Mouse (Mus musculus): ENCODE data around the gene Cdk8. TPM values are rescaled to one million over a fixed set of nuclear protein-coding genes. Genes with fewer than 3 reads are reported as not detected.

The Cdk8 gene
- total RNA-seq, 4 experiments from 2014 or later, result 13.7 to 18.6 (median 16.9) TPM

GRCm38 (mm10) chr5:146281241-146281818, 50.3 kb downstream of the Cdk8 start:
- DNase-seq (ENCODE audit: low spot score), result no peak

- DNase-seq (ENCODE audit: low spot score), result no peak
Observed at GRCm38 (mm10) chr5:146281884-146282579, 51.0 kb downstream of the Cdk8 start.

DNA sequence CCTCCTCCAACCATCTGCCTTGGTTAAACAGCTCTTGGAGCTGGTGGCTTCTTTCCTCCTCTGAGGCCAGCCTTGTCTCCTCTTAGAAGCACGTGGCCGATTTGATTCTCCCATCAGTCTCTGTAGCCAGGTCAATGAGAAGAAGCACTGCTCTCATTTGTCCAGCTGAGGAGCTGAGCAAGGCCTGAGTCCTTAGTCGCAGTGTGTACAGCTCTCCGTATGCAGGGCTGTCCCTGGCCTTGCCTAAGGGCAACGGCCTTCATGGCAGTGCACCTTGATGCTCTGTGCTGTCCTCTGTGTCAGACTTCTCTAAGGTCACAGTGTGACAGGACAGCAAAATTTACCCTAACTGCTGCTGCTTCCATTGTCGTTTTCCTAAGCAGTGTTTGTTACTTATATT, 52.9 kb downstream of the Cdk8 start:
- DNase-seq (ENCODE audit: low spot score), result no peak

DNA sequence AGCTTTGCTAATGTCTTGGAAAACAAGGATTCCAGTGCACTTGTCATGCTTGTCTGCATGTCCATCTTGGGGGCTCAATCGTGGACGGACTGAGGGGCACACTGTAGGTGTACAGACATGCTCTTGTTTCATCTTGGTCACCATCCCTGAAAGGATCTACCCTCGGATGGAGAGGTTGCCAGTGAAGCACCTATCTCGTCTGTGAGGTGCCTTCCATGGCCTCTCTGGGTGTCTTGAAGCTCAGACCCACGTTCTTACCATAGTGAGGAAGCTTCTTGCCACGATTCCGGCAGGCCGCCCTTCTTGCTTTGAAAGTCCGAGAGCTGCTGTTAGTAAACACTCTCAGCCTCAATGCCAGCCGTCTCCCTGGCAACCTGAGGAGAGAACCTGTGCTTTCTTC, 56.4 kb downstream of the Cdk8 start:
- DNase-seq (ENCODE audit: low spot score), result no peak

GRCm38 (mm10) chr5:146288048-146288501, 57.0 kb downstream of the Cdk8 start:
- DNase-seq (ENCODE audit: low spot score), result no peak

DNA sequence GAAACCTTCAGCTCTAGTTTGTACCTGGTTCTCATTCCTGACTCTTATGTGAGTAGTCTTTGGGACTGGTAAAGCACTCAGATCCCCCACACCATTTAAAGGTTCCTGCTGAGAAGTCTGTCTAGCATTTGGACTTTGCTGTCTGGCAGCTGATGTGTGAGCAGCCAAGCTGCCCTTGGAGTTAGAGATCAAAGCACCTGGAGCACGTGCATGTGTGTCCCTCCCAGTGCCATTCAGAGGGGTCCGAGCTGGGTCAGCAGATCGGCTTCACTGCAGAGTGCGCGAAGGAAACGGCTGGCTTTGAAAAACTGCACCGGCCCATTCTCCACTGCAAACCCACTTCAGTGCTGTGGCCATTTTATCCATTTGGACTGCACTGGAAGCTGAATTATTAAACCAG, 58.9 kb downstream of the Cdk8 start:
- no peak for DNase-seq (ENCODE audit: low spot score)

DNA sequence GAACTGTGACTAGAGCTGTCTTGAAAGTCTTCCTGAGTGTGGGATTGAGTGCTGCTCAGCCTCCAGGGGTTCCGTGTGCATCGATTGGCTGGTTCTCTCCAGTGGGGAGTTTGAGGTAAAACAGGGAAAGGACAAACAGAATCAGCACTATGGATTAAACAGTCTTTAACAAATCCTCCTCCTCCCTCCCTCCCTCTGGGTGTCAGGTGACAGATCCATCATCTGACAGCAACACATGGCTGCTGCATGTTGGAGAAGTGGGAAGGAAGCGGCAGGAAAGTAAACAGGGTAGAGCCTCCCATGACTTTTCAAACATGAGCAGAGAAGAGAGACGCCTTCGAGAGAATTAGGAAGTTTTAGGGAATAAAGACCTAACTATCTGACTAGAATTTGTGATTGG, 59.4 kb downstream of the Cdk8 start:
- DNase-seq (ENCODE audit: low spot score), result no peak

DNA sequence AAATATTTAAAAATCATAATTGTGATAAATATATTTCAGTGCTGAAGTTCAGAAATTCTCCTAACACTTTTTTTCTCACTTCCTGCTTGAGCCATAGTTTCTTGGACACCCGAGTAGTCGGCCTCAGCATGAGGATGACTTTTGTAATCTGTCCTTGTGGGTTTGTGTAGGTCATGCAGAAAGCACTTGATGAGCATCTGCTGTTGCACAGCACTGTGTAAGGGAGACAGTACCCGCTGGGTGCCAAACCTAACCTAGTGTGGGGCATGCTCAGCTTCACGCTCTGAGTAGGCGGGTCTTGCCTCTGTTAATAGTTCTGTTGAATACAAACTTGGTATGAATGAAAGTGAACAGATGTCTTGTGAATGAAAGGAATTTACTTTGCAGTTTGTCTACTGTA, 60.5 kb downstream of the Cdk8 start:
- DNase-seq (ENCODE audit: low spot score), result no peak

GRCm38 (mm10) chr5:146292896-146293680, 62.1 kb downstream of the Cdk8 start:
- no peak for DNase-seq (ENCODE audit: low spot score)

DNA sequence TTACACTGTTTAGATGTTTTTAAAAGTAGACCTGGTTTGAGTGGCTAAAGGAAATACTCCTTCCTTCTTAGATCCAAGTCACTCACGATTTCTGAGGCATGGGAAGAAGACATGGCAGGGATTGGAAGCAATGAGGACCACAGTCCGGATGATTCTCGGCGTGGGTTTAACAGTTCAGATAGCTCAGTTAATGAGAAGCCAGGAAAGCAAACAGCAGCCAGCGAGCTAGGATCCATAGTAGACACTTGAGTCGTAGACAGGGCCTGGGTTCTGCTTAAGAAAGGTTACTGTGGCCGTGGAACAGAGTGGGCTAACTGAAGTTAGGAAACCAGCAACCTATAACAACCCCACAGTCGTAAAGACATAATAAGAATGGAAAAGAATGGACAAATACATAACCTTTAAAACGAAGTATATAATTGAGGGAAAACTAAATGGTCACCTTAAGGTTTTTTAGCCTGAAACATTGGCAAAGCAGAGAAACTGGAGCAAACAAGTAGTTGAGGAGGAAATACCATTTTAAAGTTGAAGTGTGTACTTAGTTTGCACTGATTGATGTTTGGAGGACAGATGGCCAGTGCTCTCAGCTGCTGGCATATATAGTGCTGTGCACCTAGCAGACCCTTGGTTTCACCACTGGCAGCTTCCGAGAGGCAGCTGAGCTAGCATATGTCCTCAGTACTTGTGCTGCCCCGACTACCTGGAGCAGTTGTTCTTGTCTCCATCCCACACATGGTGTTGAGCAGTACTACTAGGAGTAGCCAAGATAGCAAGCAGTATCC, 63.1 kb downstream of the Cdk8 start:
- DNase-seq (ENCODE audit: low spot score), result no peak

DNA sequence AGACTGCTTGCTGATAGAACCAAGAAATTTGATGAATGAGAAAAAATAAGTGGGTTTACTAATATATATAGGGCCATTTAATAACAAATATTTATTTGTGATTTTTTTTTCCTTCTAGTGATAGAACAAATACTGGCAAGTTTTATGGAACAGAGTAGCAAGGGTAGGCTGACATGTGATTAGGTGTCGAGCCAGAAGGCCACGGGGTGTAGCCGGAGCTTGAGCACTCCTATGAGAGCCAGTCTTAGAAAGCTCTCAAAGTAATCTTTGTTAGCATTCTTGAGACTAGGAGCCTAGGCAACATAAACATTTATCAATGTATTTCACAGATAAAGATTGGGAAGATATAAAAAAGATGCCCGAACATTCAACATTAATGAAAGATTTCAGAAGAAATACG, 63.8 kb downstream of the Cdk8 start:
- no peak for DNase-seq (ENCODE audit: low spot score)

GRCm38 (mm10) chr5:146298807-146299519, 67.9 kb downstream of the Cdk8 start:
- DNase-seq (ENCODE audit: low spot score), result no peak

GRCm38 (mm10) chr5:146299520-146299870, 68.5 kb downstream of the Cdk8 start:
- peak; percentile 32 for DNase-seq (ENCODE audit: low spot score)

GRCm38 (mm10) chr5:146303470-146303869, 72.4 kb downstream of the Cdk8 start:
- DNase-seq (ENCODE audit: low spot score), result peak; percentile 63

DNA sequence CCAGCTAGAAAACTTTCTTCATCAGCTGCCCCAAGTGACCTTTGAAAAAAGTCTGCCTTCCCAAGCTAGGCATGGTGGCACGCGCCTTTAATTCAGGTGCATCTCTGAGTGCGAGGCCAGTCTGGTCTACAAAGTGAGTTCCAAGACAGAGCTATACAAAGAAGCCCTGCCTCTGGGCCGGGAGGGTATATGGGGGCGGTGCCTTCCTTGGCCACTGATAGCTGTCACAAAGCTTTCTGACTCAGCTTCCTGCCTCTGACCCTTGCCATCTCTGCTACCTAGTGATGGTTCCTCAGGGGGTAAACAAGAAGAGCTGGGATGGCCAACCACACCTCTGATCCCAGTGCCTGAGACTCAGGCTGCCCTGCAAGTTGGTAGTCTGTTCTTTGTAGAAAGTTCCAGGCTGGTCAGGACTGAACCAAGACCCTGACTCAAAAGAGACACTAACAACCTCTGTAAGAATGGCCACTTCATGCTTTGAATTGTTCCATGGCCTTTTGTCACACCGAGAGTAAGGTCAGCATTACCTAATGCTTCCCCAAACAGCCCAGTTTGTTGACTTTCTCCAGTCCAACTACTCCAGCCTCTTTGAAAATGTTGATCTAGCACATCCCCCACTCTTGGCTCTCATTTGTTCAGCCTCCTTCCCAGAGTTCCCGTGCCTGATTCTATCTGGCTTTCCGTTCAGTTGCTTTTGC, 76.2 kb downstream of the Cdk8 start:
- DNase-seq (ENCODE audit: low spot score), result no peak

DNA sequence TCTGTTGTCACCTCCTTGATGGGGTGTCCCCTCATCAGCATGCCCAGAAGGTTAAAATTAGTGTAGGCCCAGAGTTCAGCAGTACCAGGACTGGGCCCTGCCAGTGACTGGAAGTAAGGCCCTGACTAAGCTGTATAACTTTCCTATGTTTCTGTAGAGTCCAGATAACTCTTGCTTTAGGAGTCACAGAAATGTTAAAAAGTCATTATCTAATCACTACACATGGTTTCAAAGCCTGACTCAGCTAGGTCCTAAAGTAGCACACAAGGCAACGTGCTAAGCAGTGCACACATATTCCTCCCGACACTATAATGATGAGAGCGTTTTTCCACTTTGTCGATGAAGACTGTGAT, 76.7 kb downstream of the Cdk8 start:
- no peak for DNase-seq (ENCODE audit: low spot score)

- DNase-seq (ENCODE audit: low spot score), result no peak
Observed at GRCm38 (mm10) chr5:146314538-146314937, 83.5 kb downstream of the Cdk8 start.

DNA sequence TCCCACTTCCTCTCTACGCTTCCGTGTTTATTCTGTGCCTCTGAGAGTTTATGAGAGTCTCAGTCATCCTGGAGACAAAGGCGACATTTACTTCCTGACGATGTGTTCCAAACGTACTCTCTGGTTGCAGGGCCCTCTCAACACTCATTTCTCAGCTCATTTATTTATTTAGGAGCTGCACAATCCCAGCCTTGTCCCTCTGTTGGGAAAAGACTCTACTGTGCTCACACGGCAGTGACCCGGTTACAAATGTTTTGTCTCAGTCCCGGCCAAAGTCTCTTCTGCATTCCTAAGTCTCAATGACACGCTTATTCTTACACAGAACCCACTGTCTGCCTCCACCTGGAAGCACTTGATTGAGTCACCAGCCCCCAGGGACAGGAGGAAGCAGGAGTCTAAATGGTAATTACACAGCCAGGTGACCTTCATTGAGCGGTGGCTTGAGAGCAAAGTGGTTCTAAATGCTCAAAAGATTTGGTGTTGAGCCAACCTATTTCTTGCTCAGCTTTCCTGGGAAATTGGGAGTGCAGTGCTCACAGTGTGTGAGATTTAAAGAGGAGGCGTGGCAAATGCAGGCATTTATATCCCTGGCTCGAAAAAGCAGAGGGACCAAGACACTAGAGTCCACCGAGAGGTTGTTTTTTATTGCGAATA, 84.4 kb downstream of the Cdk8 start:
- DNase-seq (ENCODE audit: low spot score), result no peak

GRCm38 (mm10) chr5:146316316-146316715, 85.3 kb downstream of the Cdk8 start:
- DNase-seq (ENCODE audit: low spot score), result no peak

DNA sequence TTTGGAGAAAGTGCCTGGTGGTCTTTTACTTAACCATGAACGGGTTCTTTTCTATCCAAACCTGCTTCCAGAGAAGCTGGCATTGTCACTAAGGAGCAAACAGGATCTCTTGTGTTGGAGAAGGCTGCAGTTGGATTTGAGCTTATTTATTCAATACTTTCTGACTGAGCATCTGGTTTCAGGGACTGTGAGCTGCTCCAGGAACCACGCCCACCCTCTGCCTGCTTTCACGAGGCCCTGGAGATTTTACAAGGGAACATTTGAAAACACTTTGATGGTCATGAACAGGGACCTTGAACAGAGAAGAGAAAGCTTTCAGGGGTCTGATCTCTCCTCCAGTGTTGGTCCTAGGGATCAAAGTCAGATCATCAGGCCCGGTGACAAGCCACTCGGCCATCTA, 87.0 kb downstream of the Cdk8 start:
- DNase-seq (ENCODE audit: low spot score), result peak; percentile 66

All from heart, adult 8-10 months (tissue).